Mouse (Mus musculus) heart, embryonic 12.5 days (tissue): ENCODE results near the gene A830031A19Rik. TPM values are rescaled to one million over a fixed set of nuclear protein-coding genes. Genes with fewer than 3 reads are reported as not detected.

Source experiments
- ATAC-seq: fragments of 200-750 bp; cut with Nextera tagmentation; 2 replicates; pipeline ENCODE4 v1.8.0; 2017; ENCODE audit warnings: moderate TSS enrichment, moderate library complexity; ENCODE audit not compliant: insufficient number of reproducible peaks, low FRiP score
- H3K27ac ChIP-seq: fragments of 300-500 bp; sonication (generic); 2 replicates; pipeline ENCODE4 v1.5.1; 2016; ENCODE audit warnings: mild to moderate bottlenecking, moderate library complexity; ENCODE audit not compliant: poor library complexity, severe bottlenecking
- H3K27me3 ChIP-seq: fragments of 300-500 bp; sonication (generic); replicated peaks from 2 replicates; pipeline ENCODE4 v1.6.1; 2016; ENCODE audit warnings: mild to moderate bottlenecking, moderate library complexity
- H3K36me3 ChIP-seq: fragments of 300-500 bp; sonication (generic); 2 replicates; pipeline ENCODE4 v1.6.1; 2016; ENCODE audit warnings: mild to moderate bottlenecking, moderate library complexity
- H3K4me1 ChIP-seq: fragments of 300-500 bp; sonication (generic); replicated peaks from 2 replicates; pipeline ENCODE4 v1.6.1; 2016; ENCODE audit warnings: mild to moderate bottlenecking
- H3K4me2 ChIP-seq: fragments of 300-500 bp; sonication (generic); 2 replicates; pipeline ENCODE4 v1.6.1; 2016; ENCODE audit warnings: mild to moderate bottlenecking, moderate library complexity
- H3K4me3 ChIP-seq: fragments of 300-500 bp; sonication (generic); 2 replicates; pipeline ENCODE4 v1.5.1; 2016; ENCODE audit warnings: mild to moderate bottlenecking
- H3K9ac ChIP-seq: fragments of 300-500 bp; sonication (generic); 2 replicates; pipeline ENCODE4 v1.6.1; 2016; ENCODE audit warnings: mild to moderate bottlenecking, moderate library complexity
- H3K9me3 ChIP-seq: fragments of 300-500 bp; sonication (generic); replicated peaks from 2 replicates; pipeline ENCODE4 v1.6.1; 2016; ENCODE audit warnings: mild to moderate bottlenecking, moderate library complexity
- WGBS: fragments of 180-500 bp; shearing (Covaris S2); methylation state at CpG from one replicate; pipeline ENCODE4 v1.1.7; 2016; 5-methylcytosine and 5-hydroxymethylcytosine counted together
- polyA plus RNA-seq: library from polyadenylated mRNA; unstranded; fragments of >200 nt; fragmentation: Nextera tagmentation; extraction: Ambion mirVana; gene quantifications from 2 replicates; pipeline ENCODE4 v1.2.1, GENCODE M21; 2016

A830031A19Rik gene
- polyA plus RNA-seq, 1 experiment from 2014 or later = not detected

- H3K36me3 ChIP-seq = no peaks in the 10 kb centered on the region
- H3K9ac ChIP-seq = peak overlapping the region; percentile 77
- H3K4me2 ChIP-seq = peak overlapping the region; percentile 95
- under 1% methylated on average over 59 of the region's 59 CpGs for WGBS
- peak overlapping the region; percentile 92 for H3K27ac ChIP-seq
- no peaks in the 10 kb centered on the region for H3K9me3 ChIP-seq
- H3K4me3 ChIP-seq = peak overlapping the region; percentile 66
- H3K27me3 ChIP-seq = peaks cover 4% of the 10 kb centered on the region
- peak; percentile 64 for ATAC-seq
- peaks cover 10% of the 10 kb centered on the region; the same call in 1 of the 2 replicates for H3K4me1 ChIP-seq
Measured at GRCm38 (mm10) chr11:24076821-24077730, 2.2 kb upstream of the A830031A19Rik start.

DNA sequence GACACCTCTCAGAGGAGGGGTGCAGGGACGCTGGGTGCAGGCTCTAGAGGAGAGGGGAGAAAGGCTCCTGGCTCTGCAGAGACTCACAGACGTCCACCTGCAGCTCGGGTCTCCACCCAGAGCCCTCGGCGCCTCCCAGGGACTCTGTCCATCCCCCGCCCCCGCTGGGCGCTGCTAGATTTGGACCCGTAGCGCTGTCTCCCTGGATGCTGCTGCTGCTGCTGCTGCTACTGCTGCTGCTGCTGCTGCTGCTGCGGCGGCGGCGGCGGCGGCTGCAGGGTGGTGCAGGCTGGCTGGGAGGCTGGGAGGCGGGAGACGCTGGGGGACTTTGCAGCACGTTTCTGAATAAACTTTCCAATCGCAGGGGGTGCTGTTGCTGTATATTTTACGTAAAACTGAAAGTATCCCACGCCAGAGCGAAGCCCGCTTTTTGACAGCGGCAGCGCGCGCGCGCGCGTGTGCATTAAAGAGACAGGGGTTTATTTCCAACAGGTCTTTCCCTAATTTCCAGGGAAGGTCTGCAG lies 1.3 kb upstream of the A830031A19Rik start:
- Histone ChIP-seq H3K9me3 (no peaks in the 10 kb centered on the region), H3K4me1 (peaks cover 10% of the 10 kb centered on the region; the same call in 1 of the 2 replicates), H3K27ac (peak overlapping the region; percentile 92), H3K4me3 (peak overlapping the region; percentile 66), H3K27me3 (peaks cover 4% of the 10 kb centered on the region), H3K4me2 (peak overlapping the region; percentile 95), H3K36me3 (no peaks in the 10 kb centered on the region), H3K9ac (peak overlapping the region; percentile 77)
- WGBS = under 1% methylated on average over 32 of the region's 32 CpGs
- ATAC-seq = no peak

DNA sequence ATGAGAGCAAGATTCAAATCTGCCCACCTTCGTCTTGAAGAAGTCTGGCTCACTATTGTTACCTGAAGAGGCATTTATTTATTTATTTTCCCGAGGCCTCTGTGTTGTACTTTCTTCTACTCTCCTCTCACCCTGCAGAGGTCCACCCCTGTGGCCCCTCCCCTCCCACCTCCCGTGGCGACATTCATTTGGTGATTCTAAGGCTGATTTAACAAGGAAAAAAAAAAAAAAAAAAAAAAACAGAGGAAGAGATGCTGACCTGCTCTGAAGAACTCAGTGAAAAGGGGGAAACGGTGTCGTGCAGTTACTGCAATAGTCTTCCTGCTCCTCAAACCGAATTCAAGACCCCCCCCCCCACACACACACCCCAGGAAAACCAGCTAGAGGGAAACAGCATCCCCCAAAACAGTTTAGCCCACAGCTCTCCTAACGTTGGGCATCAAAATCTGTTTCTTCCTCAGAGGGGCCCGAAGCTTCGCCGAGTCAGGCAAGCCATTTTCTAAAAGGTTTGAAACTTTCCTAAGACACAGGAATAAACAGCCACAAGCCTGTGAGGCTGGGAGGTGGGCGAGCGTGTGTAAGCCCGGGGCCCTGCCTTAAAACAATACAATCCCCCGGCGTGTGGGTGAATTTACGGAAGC lies 752 bp upstream of the A830031A19Rik start:
- Histone ChIP-seq H3K9me3 (no peaks in the 10 kb centered on the region), H3K27me3 (peaks cover 4% of the 10 kb centered on the region), H3K9ac (peak overlapping the region; percentile 77), H3K4me1 (peaks cover 10% of the 10 kb centered on the region; the same call in 1 of the 2 replicates), H3K4me3 (peak overlapping the region; percentile 66), H3K4me2 (peak overlapping the region; percentile 95), H3K27ac (peak overlapping the region; percentile 92), H3K36me3 (no peaks in the 10 kb centered on the region)
- WGBS = 1% methylated on average over 17 of the region's 17 CpGs
- no peak for ATAC-seq

DNA sequence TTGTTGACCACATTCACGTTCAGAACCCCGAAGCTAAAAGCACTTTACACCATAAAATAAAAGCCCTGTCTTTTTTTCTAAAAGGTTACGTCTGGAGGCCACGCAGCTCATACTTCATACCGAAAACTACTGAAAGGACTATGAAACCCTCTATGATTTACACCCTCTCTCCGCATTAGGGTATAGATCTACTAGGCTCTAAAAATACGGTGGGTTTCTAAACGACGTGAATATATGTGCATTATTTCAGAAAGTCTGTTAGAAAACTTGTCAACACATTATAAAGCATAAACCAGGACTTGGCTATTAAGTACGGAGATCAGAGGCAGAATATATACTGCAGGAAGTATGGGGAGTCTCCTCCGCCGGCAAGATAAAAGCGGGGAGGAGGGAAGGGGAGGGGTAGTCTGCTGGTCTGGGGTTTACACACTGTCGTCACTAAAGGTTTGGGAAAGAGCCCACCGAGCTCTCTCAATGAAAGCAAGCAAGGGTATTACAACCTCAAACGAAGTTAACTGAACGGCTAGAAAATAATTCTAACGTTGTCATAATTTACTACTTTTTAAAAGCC lies 748 bp downstream of the A830031A19Rik start:
- no peak for ATAC-seq
- Histone ChIP-seq H3K9me3 (no peaks in the 10 kb centered on the region), H3K27ac (no peak overlapping the region), H3K36me3 (no peaks in the 10 kb centered on the region), H3K4me3 (peak overlapping the region; percentile 41), H3K9ac (no peak overlapping the region), H3K4me1 (0 out of 2 replicates have a peak, but pooled peaks cover 6% of the 10 kb centered on the region), H3K4me2 (peak overlapping the region; percentile 81), H3K27me3 (peaks cover 4% of the 10 kb centered on the region)
- 1% methylated on average over 18 of the region's 18 CpGs for WGBS

GRCm38 (mm10) chr11:24065313-24065712 lies 9.5 kb downstream of the A830031A19Rik start:
- peaks cover 7% of the 10 kb centered on the region; the same call in 1 of the 2 replicates for H3K4me1 ChIP-seq
- no peak overlapping the region for H3K27ac ChIP-seq
- no peak overlapping the region for H3K4me3 ChIP-seq
- H3K4me2 ChIP-seq = no peak overlapping the region
- 61% methylated on average over 4 of the region's 4 CpGs for WGBS
- no peak for ATAC-seq
- H3K9me3 ChIP-seq = no peaks in the 10 kb centered on the region
- no peak overlapping the region for H3K9ac ChIP-seq
- no peaks in the 10 kb centered on the region for H3K36me3 ChIP-seq
- H3K27me3 ChIP-seq = peaks cover 28% of the 10 kb centered on the region

GRCm38 (mm10) chr11:24064221-24064620 lies 10.6 kb downstream of the A830031A19Rik start:
- 61% methylated on average over 6 of the region's 6 CpGs for WGBS
- H3K27ac ChIP-seq = no peak overlapping the region
- peaks cover 34% of the 10 kb centered on the region for H3K27me3 ChIP-seq

GRCm38 (mm10) chr11:24062495-24063096 lies 12.3 kb downstream of the A830031A19Rik start:
- WGBS = 36% methylated on average over 9 of the region's 9 CpGs
- H3K9ac ChIP-seq = no peak overlapping the region
- ATAC-seq = no peak
- H3K4me2 ChIP-seq = no peak overlapping the region
- H3K9me3 ChIP-seq = no peaks in the 10 kb centered on the region
- no peaks in the 10 kb centered on the region for H3K36me3 ChIP-seq
- no peak overlapping the region for H3K27ac ChIP-seq
- H3K4me1 ChIP-seq = peaks cover 7% of the 10 kb centered on the region; the same call in 1 of the 2 replicates
- no peak overlapping the region for H3K4me3 ChIP-seq
- H3K27me3 ChIP-seq = peaks cover 47% of the 10 kb centered on the region

More at GRCm38 (mm10) chr11:24064221-24064620, 10.6 kb downstream of the A830031A19Rik start:
- H3K36me3 ChIP-seq = no peaks in the 10 kb centered on the region
- no peak overlapping the region for H3K9ac ChIP-seq
- H3K9me3 ChIP-seq = no peaks in the 10 kb centered on the region
- peaks cover 7% of the 10 kb centered on the region; the same call in 1 of the 2 replicates for H3K4me1 ChIP-seq
- H3K4me3 ChIP-seq = no peak overlapping the region
- no peak overlapping the region for H3K4me2 ChIP-seq
- no peak for ATAC-seq

GRCm38 (mm10) chr11:24061819-24062218 lies 13.0 kb downstream of the A830031A19Rik start:
- ATAC-seq = no peak
- H3K9ac ChIP-seq = peak overlapping the region; percentile 20; the same call in 1 of the 2 replicates
- no peak overlapping the region for H3K27ac ChIP-seq
- peak overlapping the region; percentile 44 for H3K4me3 ChIP-seq
- no peaks in the 10 kb centered on the region for H3K9me3 ChIP-seq
- WGBS = under 1% methylated on average over 14 of the region's 14 CpGs
- peak overlapping the region; percentile 73 for H3K4me2 ChIP-seq
- peaks cover 48% of the 10 kb centered on the region for H3K27me3 ChIP-seq
- H3K4me1 ChIP-seq = peaks cover 7% of the 10 kb centered on the region; the same call in 1 of the 2 replicates
- no peaks in the 10 kb centered on the region for H3K36me3 ChIP-seq

DNA sequence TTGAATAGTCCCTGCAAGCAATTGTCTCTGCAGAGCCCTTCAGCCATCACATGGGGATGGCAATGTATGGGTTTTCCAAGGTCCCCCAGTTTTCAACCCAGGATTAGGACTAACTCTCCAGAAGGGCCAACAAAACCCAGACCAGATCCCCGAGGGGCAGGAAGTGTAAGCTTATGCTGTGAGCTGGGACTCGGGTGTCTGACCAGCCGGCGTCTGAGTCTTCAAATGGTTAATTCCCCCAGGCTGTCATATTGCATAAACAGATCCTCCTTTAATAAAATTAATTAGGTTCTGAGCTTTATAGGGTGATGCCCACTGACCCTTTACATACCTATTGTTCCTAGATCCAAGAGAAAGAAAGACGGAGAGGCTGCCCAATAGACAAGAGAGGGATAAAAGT lies 14.4 kb downstream of the A830031A19Rik start:
- Histone ChIP-seq H3K4me3 (peak overlapping the region; percentile 40), H3K4me2 (peak overlapping the region; percentile 77), H3K4me1 (peaks cover 7% of the 10 kb centered on the region; the same call in 1 of the 2 replicates), H3K9me3 (no peaks in the 10 kb centered on the region), H3K27me3 (peaks cover 48% of the 10 kb centered on the region), H3K27ac (no peak overlapping the region), H3K36me3 (no peaks in the 10 kb centered on the region), H3K9ac (no peak overlapping the region)
- ATAC-seq = no peak
- 8% methylated on average over 5 of the region's 5 CpGs for WGBS

DNA sequence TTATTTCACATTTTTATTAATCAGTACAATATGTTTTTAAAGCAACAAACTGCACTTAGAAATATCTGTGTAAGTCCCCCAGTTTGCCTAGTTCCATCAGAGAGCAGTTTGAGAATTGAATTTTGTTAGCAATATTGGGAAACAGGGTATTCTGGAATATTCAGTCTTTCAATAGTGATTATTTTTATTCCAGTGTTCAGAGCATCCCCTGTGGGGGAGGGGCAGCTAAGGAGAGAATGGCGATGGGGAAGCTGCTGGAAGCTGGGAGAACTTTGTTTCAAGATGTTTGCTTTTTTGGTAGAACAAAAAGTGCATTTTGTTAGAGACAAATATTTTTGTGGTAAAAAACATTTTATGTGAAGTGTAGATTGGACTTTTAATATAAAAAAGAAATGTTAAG lies 15.7 kb downstream of the A830031A19Rik start:
- Histone ChIP-seq H3K4me2 (no peak overlapping the region), H3K36me3 (no peaks in the 10 kb centered on the region), H3K4me3 (no peak overlapping the region), H3K9me3 (no peaks in the 10 kb centered on the region), H3K27me3 (peaks cover 48% of the 10 kb centered on the region), H3K9ac (no peak overlapping the region), H3K27ac (no peak overlapping the region), H3K4me1 (peaks cover 7% of the 10 kb centered on the region; the same call in 1 of the 2 replicates)
- WGBS = 29% methylated on average over 1 of the region's 1 CpGs
- ATAC-seq = no peak
